Mouse (Mus musculus) embryonic facial prominence, embryonic 12.5 days (tissue): ENCODE measurements around the gene Gm14444. TPM values are rescaled to one million over a fixed set of nuclear protein-coding genes. Genes with fewer than 3 reads are reported as not detected.
"Not testable (repeated sequence)": the region's sequence is repeated elsewhere in the genome, so short reads cannot be mapped to it uniquely, and the experiment has no call there.

Experiments
- ATAC-seq: fragments of 200-750 bp; cut with Nextera tagmentation; 2 replicates; pipeline ENCODE4 v1.8.0; 2017; ENCODE audit not compliant: insufficient number of reproducible peaks, insufficient read depth, low FRiP score, low TSS enrichment
- H3K27ac ChIP-seq: fragments of 300-500 bp; sonication (generic); 2 replicates; pipeline ENCODE4 v1.5.1; 2016; ENCODE audit warnings: mild to moderate bottlenecking
- H3K27me3 ChIP-seq: fragments of 300-500 bp; sonication (generic); 2 replicates; pipeline ENCODE4 v1.6.1; 2016; ENCODE audit warnings: mild to moderate bottlenecking, moderate library complexity
- H3K36me3 ChIP-seq: fragments of 300-500 bp; sonication (generic); 2 replicates; pipeline ENCODE4 v1.6.1; 2016; ENCODE audit warnings: mild to moderate bottlenecking
- H3K4me1 ChIP-seq: fragments of 300-500 bp; sonication (generic); 2 replicates; pipeline ENCODE4 v1.6.1; 2016
- H3K4me2 ChIP-seq: fragments of 300-500 bp; sonication (generic); replicated peaks from 2 replicates; pipeline ENCODE4 v1.6.1; 2016; ENCODE audit warnings: mild to moderate bottlenecking, moderate library complexity
- H3K4me3 ChIP-seq: fragments of 300-500 bp; sonication (generic); 2 replicates; pipeline ENCODE4 v1.5.1; 2016; ENCODE audit warnings: mild to moderate bottlenecking
- H3K9ac ChIP-seq: fragments of 300-500 bp; sonication (generic); 2 replicates; pipeline ENCODE4 v1.6.1; 2016; ENCODE audit warnings: mild to moderate bottlenecking, moderate library complexity
- H3K9me3 ChIP-seq: fragments of 300-500 bp; sonication (generic); 2 replicates; pipeline ENCODE4 v1.6.1; 2016; ENCODE audit warnings: mild to moderate bottlenecking, moderate library complexity
- whole genome bisulfite sequencing: fragments of 180-500 bp; shearing (Covaris S2); methylation state at CpG from one replicate; pipeline ENCODE4 v1.1.7; 2016; 5-methylcytosine and 5-hydroxymethylcytosine counted together
- polyA plus RNA-seq: library from polyadenylated mRNA; unstranded; fragments of >200 nt; fragmentation: Nextera tagmentation; extraction: Ambion mirVana; gene quantifications from 2 replicates; pipeline ENCODE4 v1.2.1, GENCODE M21; 2016

Gene Gm14444
- not detected in 2 replicates for polyA plus RNA-seq

DNA sequence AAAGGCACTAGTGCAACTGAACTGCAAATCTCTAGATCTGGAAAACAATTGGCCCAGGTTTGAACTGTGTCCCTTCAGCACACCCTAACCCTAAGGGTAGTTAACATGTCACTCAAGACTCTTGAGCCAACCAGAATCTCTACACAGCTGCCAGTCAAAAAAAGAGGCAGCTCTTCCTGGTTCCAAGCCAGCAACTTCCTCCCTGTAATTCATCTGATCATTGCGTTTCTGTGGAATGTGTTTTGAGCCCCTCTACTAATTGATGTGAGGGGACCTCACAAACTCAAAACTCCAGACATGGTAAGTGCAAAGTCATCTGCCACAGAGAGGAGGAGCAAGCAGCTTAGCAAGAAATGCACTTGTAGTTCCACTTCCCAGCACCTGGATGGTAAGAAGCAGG lies at the start of gene Gm14444:
Gm14444 (plus strand) TSS at position 220 of the 400 bp plus-strand sequence.
- not testable (repeated sequence) for H3K36me3 ChIP-seq, H3K9ac ChIP-seq, H3K4me2 ChIP-seq, H3K9me3 ChIP-seq, H3K27me3 ChIP-seq, ATAC-seq, H3K4me1 ChIP-seq, H3K4me3 ChIP-seq, H3K27ac ChIP-seq
- 61% methylated on average over 1 of the region's 1 CpGs for WGBS

DNA sequence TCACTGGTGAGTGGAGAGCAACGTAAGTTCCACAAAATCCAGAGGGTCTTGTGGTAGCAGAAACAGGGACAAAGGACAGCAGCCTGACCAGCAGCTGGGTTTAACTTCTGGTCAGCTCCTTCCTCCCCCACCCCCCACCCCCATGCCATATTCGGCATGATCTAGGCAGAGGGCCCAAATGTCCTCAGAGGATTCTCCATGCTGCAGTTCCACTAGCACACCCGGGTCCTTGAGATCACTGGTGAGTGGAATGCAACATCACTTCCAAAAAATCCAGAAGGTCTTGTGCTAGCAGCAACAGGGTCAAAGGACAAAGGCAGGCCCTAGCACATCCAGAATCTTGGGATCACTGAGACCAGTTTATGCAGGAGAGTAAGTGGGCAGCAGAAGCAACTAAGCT lies 44.6 kb upstream of the Gm14444 start:
- WGBS = 81% methylated on average over 3 of the region's 3 CpGs
- not testable (repeated sequence) for ATAC-seq, H3K9ac ChIP-seq, H3K9me3 ChIP-seq, H3K4me2 ChIP-seq, H3K27ac ChIP-seq, H3K4me1 ChIP-seq, H3K4me3 ChIP-seq, H3K27me3 ChIP-seq, H3K36me3 ChIP-seq

DNA sequence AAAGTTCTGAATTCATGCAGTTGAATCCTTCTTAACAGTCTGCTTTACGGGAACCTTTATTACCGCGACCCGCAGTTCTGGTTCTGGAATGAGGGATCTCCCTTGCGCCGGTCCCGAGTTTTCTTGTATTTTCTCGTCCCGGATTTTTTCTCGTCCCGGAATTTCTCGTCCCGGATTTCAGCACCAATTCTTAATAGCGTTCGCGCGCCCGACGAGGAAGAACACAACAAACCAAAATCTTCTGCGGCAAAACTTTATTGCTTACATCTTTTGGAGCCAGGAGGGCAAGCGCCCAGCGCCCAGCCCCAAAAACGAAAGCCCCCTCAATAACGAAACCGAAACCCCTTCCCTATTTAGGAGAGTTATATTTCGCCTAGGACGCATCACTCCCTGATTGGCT lies 34.2 kb downstream of the Gm14444 start:
- 97% methylated on average over 27 of the region's 27 CpGs for WGBS
- H3K4me3 ChIP-seq, H3K36me3 ChIP-seq, H3K9me3 ChIP-seq, ATAC-seq, H3K9ac ChIP-seq, H3K4me2 ChIP-seq, H3K27ac ChIP-seq, H3K27me3 ChIP-seq, H3K4me1 ChIP-seq: not testable (repeated sequence)

DNA sequence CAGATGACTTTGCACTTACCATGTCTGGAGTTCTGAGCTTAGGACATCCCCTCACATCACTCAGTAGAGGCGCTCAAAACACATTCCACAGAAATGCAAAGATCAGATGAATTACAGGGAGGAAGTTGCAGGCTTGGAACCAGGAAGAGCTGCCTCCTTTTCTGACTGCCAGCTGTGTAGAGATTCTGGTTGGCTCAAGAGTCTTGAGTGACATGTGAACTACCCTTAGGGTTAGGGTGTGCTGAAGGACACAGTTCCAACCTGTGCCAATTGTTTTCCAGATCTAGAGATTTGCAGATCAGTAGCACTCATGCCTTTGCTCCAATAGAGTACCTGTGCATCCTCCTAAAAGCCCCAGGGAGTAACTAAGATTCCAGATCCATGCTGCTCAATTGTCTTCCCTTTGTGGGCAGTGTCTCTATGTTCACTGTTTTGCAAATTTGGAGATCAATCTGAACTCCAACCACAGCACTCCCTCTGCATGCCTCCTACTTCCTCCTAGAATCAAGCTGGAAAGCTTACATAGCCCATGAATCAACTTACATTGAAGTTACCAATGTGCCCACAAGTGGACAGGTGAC lies 57.7 kb downstream of the Gm14444 start, which contains the start of gene Gm14393:
Gm14393 (minus strand) TSS at position 101 of the 581 bp plus-strand sequence.
- not testable (repeated sequence) for H3K27ac ChIP-seq, H3K27me3 ChIP-seq, H3K9me3 ChIP-seq, H3K36me3 ChIP-seq, H3K4me1 ChIP-seq, ATAC-seq, H3K4me3 ChIP-seq, H3K4me2 ChIP-seq, H3K9ac ChIP-seq
- WGBS = 66% methylated on average over 1 of the region's 1 CpGs

Other genes with a start within 250 kb of the Gm14444 start
- 22.1 and 22.2 TPM in 2 replicates for gene Edn3, start 249.6 kb upstream of the Gm14444 start, polyA plus RNA-seq
- 0.90 and 1.6 TPM in 2 replicates for gene Gm14393, start 57.5 kb downstream of the Gm14444 start, polyA plus RNA-seq
- 6.0 and 6.7 TPM in 2 replicates for gene Gm14399, start 131.8 kb downstream of the Gm14444 start, polyA plus RNA-seq
- 1.7 and 1.8 TPM in 2 replicates for gene Gm14443, start 165.6 kb downstream of the Gm14444 start, polyA plus RNA-seq
- 7.5 and 13.6 TPM in 2 replicates for gene Gm14391, start 196.7 kb downstream of the Gm14444 start, polyA plus RNA-seq